Mouse (Mus musculus) embryonic facial prominence, embryonic 11.5 days (tissue): ENCODE data around the gene Hdac7. TPM values are rescaled to one million over a fixed set of nuclear protein-coding genes. Genes with fewer than 3 reads are reported as not detected.

ENCODE experiments used
- ATAC-seq: fragments of 200-750 bp; cut with Nextera tagmentation; replicated peaks from 2 replicates; pipeline ENCODE4 v1.8.0; 2017; ENCODE audit warnings: low read depth; ENCODE audit not compliant: insufficient number of reproducible peaks, low FRiP score, low TSS enrichment
- DNase-seq: peaks from one replicate; pipeline ENCODE4 v3.0.0-alpha.2; 2015; ENCODE audit warnings: low spot score
- H3K27ac ChIP-seq: fragments of 300-500 bp; sonication (generic); replicated peaks from 2 replicates; pipeline ENCODE4 v1.5.1; 2014; ENCODE audit warnings: mild to moderate bottlenecking, low read depth, low read length, control low read depth
- H3K27me3 ChIP-seq: fragments of 300-500 bp; sonication (generic); 2 replicates; pipeline ENCODE4 v1.6.1; 2014; ENCODE audit warnings: mild to moderate bottlenecking, low read length, moderate library complexity, mixed read lengths; ENCODE audit not compliant: control insufficient read depth, insufficient read depth
- H3K36me3 ChIP-seq: fragments of 300-500 bp; sonication (generic); replicated peaks from 2 replicates; pipeline ENCODE4 v1.6.1; 2014; ENCODE audit warnings: low read depth, mild to moderate bottlenecking, low read length, moderate library complexity, mixed read lengths; ENCODE audit not compliant: control insufficient read depth, insufficient read depth
- H3K4me1 ChIP-seq: fragments of 300-500 bp; sonication (generic); 2 replicates; pipeline ENCODE4 v1.6.1; 2014; ENCODE audit warnings: low read length, mixed read lengths; ENCODE audit not compliant: control insufficient read depth, insufficient read depth
- H3K4me2 ChIP-seq: fragments of 300-500 bp; sonication (generic); 2 replicates; pipeline ENCODE4 v1.6.1; 2014; ENCODE audit warnings: low read depth, mild to moderate bottlenecking, control low read depth, low read length, moderate library complexity
- H3K4me3 ChIP-seq: fragments of 300-500 bp; sonication (generic); 2 replicates; pipeline ENCODE4 v1.5.1; 2014; ENCODE audit warnings: low read depth, low read length, control low read depth
- H3K9ac ChIP-seq: fragments of 300-500 bp; sonication (generic); replicated peaks from 2 replicates; pipeline ENCODE4 v1.6.1; 2014; ENCODE audit warnings: mild to moderate bottlenecking, control low read depth, low read length
- H3K9me3 ChIP-seq: fragments of 300-500 bp; sonication (generic); replicated peaks from 2 replicates; pipeline ENCODE4 v1.6.1; 2016; ENCODE audit warnings: mild to moderate bottlenecking, low read length, inconsistent platforms, mixed read lengths; ENCODE audit not compliant: control insufficient read depth
- WGBS: fragments of 180-500 bp; shearing (Covaris S2); extraction: QIAGEN DNeasy Blood & Tissue Kit; methylation state at CpG from one replicate; pipeline ENCODE4 v1.1.7; 2014; 5-methylcytosine and 5-hydroxymethylcytosine counted together
- polyA plus RNA-seq: library from polyadenylated mRNA; unstranded; fragments of >200 nt; fragmentation: Nextera tagmentation; extraction: Ambion mirVana; gene quantifications from 2 replicates; pipeline ENCODE4 v1.2.1, GENCODE M21; 2014

Gene Hdac7
- polyA plus RNA-seq, 1 experiment from 2014 or later: 17.0 TPM

DNA sequence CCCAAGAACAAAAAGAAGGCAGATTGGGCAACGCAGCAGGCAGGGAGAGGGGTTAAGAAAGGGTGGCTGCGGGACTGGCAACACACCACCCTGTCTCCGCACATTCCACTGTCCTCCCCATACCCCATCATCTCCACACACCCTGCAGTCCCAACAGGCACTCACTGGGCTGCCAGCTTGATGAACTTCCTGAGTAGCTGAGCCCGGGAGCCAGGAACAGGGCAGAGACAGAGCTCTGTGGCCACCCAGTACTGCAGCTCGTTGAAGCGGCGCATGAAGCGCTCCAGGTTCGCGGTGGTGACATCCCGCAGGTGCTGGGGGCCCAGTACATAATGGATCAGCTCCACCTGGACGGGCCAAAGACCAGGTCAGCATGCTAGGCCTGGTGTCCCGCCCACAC lies 94.5 kb downstream of the Hdac7 start:
- DNase-seq: no peak
- WGBS: 89% methylated on average over 13 of the region's 13 CpGs
- no peak overlapping the region for H3K4me2 ChIP-seq

DNA sequence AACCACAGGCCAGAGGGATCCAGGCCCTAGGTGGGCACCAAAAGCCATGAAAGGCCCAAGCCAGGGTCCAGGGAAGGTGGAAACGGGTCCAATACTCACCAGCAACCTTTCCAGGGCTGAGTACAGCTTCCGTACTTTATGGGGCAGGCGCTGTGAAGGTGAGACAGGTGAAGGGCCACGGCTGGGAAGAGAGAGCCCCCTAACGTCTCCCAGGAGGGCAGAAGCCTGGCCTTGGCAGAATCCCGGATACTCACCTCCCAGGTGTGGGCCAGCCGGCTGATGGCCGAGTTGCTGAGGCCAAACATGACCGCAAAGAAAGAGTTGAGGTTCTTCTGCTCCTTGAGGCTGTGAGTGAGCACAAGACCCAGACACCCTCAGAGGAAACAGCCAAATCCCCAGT lies 94.9 kb downstream of the Hdac7 start:
- H3K27me3 ChIP-seq: no peaks in the 10 kb centered on the region
- no peaks in the 10 kb centered on the region for H3K9me3 ChIP-seq
- H3K27ac ChIP-seq: no peak overlapping the region
- no peak overlapping the region for H3K4me3 ChIP-seq
- DNase-seq: no peak
- ATAC-seq: no peak
- 88% methylated on average over 9 of the region's 9 CpGs for WGBS
- no peak overlapping the region for H3K9ac ChIP-seq
- no peaks in the 10 kb centered on the region for H3K36me3 ChIP-seq
- H3K4me1 ChIP-seq: no peaks in the 10 kb centered on the region
- H3K4me2 ChIP-seq: no peak overlapping the region

More for the DNA sequence above, 94.5 kb downstream of the Hdac7 start:
- H3K9me3 ChIP-seq: no peaks in the 10 kb centered on the region
- no peaks in the 10 kb centered on the region for H3K4me1 ChIP-seq
- no peak overlapping the region for H3K27ac ChIP-seq
- no peak overlapping the region for H3K9ac ChIP-seq
- H3K36me3 ChIP-seq: no peaks in the 10 kb centered on the region
- H3K27me3 ChIP-seq: no peaks in the 10 kb centered on the region
- no peak for ATAC-seq
- H3K4me3 ChIP-seq: no peak overlapping the region

DNA sequence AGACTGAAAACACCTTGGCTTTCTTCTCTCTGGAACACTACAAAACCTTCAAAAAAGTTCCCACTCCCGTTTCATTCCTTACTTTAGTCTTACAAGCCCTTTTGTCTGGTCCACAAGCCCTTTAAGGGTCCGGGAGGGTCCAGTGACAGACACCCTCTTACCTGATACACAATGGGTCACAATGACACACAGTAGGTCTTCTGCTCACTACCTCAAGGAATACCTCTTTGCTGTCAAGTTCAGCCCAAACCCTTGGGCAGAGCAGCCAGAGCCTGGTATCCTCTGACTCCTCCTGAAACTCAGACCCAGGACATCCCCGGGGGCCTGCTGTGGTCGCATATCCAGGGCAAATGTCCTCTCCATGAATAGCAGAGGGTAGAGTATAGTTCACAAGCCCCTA lies 95.3 kb downstream of the Hdac7 start:
- Histone ChIP-seq H3K27me3 (no peaks in the 10 kb centered on the region), H3K4me3 (no peak overlapping the region), H3K4me1 (no peaks in the 10 kb centered on the region), H3K9me3 (no peaks in the 10 kb centered on the region), H3K27ac (no peak overlapping the region), H3K36me3 (no peaks in the 10 kb centered on the region), H3K4me2 (no peak overlapping the region), H3K9ac (no peak overlapping the region)
- 87% methylated on average over 4 of the region's 4 CpGs for WGBS
- ATAC-seq (no peak), DNase-seq (no peak)

DNA sequence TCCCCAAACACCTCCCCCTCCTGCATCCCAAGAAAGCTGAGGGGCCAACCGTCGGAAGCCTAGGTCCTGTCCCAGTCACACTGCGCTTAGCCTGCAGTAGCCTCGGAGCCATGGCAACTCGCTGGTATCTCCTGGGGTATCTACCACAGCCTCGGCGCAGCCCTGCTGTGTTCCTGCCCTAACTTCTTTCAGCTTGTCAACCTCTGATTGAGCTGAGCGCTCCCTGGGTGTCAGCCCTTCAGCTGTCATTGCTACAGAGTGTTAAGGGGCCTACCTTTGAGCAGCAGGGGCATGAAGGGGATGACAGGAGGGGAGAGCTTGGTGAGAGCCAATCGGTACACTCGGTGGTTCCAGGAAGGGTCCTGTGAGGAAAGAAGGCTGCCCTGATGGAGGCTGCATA lies 96.0 kb downstream of the Hdac7 start:
- no peaks in the 10 kb centered on the region for H3K36me3 ChIP-seq
- no peaks in the 10 kb centered on the region for H3K9me3 ChIP-seq
- no peak overlapping the region for H3K27ac ChIP-seq
- no peak overlapping the region for H3K4me2 ChIP-seq
- H3K9ac ChIP-seq: no peak overlapping the region
- ATAC-seq (no peak), DNase-seq (no peak)
- no peaks in the 10 kb centered on the region for H3K27me3 ChIP-seq
- no peaks in the 10 kb centered on the region for H3K4me1 ChIP-seq
- H3K4me3 ChIP-seq: no peak overlapping the region
- WGBS: 58% methylated on average over 10 of the region's 10 CpGs

DNA sequence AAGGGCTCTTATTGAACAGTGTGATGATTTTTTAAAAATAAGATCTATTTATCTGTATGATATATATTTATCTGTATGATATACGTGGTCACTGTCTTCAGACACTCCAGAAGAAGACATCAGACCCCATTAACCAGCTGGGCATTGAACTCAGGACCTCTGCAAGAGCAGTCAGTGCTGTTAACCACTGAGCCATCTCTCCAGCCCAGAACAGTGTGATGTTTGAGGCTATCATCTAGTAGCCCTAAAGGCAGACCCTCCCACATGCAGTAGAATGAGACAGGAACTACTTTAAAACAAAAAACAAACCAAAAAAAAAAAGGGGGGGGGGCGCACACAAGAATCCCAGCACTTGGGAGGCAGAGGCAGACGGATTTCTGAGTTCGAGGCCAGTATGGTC lies 96.8 kb downstream of the Hdac7 start:
- Histone ChIP-seq H3K36me3 (no peaks in the 10 kb centered on the region), H3K9ac (no peak overlapping the region), H3K9me3 (no peaks in the 10 kb centered on the region), H3K27me3 (no peaks in the 10 kb centered on the region), H3K4me2 (no peak overlapping the region), H3K27ac (no peak overlapping the region), H3K4me1 (no peaks in the 10 kb centered on the region), H3K4me3 (no peak overlapping the region)
- no peak for ATAC-seq
- 84% methylated on average over 4 of the region's 4 CpGs for WGBS
- no peak for DNase-seq

DNA sequence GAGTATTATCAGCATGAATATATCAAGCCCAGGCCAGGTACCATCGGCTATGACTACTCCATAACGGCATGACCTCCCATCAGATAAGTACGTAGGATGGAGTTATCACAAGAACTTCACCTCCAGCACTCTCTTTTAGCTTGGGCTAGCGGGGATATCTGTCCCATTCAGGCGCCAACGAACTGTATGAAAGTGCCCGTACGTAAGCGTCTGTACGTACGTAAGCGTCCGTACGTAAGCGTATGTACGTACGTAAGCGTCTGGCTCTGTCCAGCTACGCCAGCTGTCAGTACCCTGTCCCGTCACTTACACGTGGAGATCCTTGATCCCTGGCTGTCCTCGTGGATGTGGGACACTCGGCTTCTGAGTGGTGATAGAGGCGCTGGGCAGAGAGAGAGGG lies 97.6 kb downstream of the Hdac7 start:
- H3K27ac ChIP-seq: no peak overlapping the region
- no peak overlapping the region for H3K4me3 ChIP-seq
- no peak overlapping the region for H3K4me2 ChIP-seq
- no peaks in the 10 kb centered on the region for H3K4me1 ChIP-seq
- ATAC-seq (no peak), DNase-seq (no peak)
- H3K27me3 ChIP-seq: no peaks in the 10 kb centered on the region
- WGBS: 93% methylated on average over 24 of the region's 24 CpGs
- H3K9ac ChIP-seq: no peak overlapping the region
- H3K9me3 ChIP-seq: no peaks in the 10 kb centered on the region
- no peaks in the 10 kb centered on the region for H3K36me3 ChIP-seq

DNA sequence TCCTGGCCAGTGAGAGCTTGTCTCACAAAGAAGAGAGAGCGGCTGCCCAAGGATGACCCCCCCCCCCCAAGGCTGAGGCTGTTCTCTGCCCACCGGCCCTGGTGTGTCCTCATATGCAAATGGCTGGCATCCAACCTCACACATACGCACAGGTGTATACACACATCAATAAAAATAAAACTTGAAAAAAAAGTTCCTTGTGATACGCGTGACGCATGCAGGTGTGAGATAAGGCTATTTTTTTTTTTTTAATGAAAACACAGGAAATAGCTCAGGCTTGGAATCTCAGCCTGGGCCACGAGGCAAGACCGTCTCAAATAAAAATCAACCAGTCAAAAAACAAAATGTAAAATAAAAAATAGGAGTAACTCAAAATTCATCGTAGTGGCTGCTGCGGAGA lies 98.0 kb downstream of the Hdac7 start:
- no peaks in the 10 kb centered on the region for H3K36me3 ChIP-seq
- H3K27ac ChIP-seq: no peak overlapping the region
- no peak overlapping the region for H3K9ac ChIP-seq
- H3K4me2 ChIP-seq: no peak overlapping the region
- 91% methylated on average over 10 of the region's 10 CpGs for WGBS
- H3K27me3 ChIP-seq: no peaks in the 10 kb centered on the region
- H3K4me1 ChIP-seq: no peaks in the 10 kb centered on the region
- no peak for DNase-seq
- H3K9me3 ChIP-seq: no peaks in the 10 kb centered on the region
- H3K4me3 ChIP-seq: no peak overlapping the region
- ATAC-seq: no peak

DNA sequence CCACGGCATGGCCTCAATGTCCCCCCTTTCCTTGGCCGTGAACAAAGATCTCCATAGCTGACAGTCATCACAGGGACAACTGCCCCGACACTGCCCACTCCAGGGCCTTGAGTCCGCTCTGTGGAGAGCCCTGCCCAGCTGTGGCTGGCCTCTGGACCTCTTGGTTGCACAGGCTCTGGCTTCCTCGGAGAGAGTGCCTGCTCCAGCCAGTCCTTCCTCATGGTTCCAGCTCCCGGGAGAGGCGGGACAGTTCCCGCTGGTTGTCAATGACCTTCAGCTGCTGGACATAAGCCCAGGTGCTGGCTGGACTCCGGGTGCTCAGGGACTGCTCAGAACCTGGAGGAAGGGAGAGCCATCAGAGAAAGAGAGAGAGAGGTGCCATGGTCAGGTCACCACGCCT lies 99.0 kb downstream of the Hdac7 start:
- H3K4me1 ChIP-seq: no peaks in the 10 kb centered on the region
- no peak overlapping the region for H3K4me3 ChIP-seq
- ATAC-seq (no peak), DNase-seq (no peak)
- no peaks in the 10 kb centered on the region for H3K36me3 ChIP-seq
- H3K27ac ChIP-seq: no peak overlapping the region
- no peaks in the 10 kb centered on the region for H3K9me3 ChIP-seq
- 82% methylated on average over 10 of the region's 10 CpGs for WGBS
- H3K4me2 ChIP-seq: no peak overlapping the region
- no peak overlapping the region for H3K9ac ChIP-seq
- H3K27me3 ChIP-seq: no peaks in the 10 kb centered on the region

DNA sequence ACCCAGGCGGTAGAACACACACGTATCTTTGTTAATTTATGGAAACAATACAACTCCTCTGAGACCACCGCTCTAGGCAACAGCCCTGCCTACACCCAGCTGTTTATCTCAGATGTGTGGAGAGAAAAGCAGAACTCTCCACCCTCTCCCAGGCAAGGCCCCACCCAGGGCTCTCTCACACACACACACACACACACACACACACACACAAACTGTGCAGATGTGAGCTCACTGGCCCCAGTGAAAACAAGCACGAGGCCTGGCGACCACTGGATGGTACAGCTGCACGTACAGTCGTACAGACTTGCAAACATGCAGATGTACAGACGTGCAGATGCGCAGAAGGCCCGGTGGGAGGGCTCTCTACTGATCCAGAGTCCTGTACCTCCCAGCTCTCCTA lies 99.4 kb downstream of the Hdac7 start:
- Histone ChIP-seq H3K27ac (no peak overlapping the region), H3K4me1 (no peaks in the 10 kb centered on the region)
- no peak for ATAC-seq

More for the DNA sequence above, 99.4 kb downstream of the Hdac7 start:
- Histone ChIP-seq H3K27me3 (no peaks in the 10 kb centered on the region), H3K4me3 (no peak overlapping the region), H3K9me3 (no peaks in the 10 kb centered on the region), H3K36me3 (no peaks in the 10 kb centered on the region), H3K4me2 (no peak overlapping the region), H3K9ac (no peak overlapping the region)
- no peak for DNase-seq
- WGBS: 81% methylated on average over 10 of the region's 10 CpGs
